7 mouse cellular contexts compared by ENCODE assay signal in the genomic region with DNA sequence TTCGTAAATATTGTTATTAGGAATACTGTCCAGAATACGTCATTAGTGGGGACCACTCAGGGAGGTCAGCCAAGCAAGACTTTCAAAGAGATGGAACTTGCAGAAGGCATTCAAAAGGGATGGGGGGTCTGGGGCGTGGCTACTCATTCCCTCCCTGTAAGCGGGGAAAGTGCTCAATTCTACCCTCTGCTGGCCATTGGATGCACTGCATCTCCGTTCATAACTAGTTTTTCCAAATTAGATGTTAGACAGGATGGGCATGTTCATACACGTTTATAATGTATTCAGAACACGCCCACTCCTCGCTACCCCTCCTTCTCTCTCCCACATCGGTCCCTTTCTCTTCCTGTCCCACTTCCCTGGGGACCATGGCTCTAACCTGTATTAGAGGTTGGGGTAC. TPM values are rescaled to one million over a fixed set of nuclear protein-coding genes. Genes with fewer than 3 reads are reported as not detected.
DNase-seq lines count a peak whose midpoint lies in the region; ATAC-seq and TF ChIP-seq lines count a peak whose summit lies in the region.

No protein-coding gene starts in this region.

- TF ChIP-seq CTCF in gastrocnemius, adult 2 months (IDR thresholded peaks at IDR 0.05), result peak; percentile 91

- DNase-seq in adipocyte (ENCODE audit: low spot score), result peak; percentile 42
- peak; percentile 59 to 86 for DNase-seq in cerebellum, postnatal 4 days (ENCODE audit: low spot score in 2 of 2)
- DNase-seq in gastrocnemius, adult 2 months, result peak; percentile 70
- DNase-seq in hindlimb bud, embryonic 11.5 days (ENCODE audit: extremely low spot score, low read depth, low spot score), result peak; percentile 71
- peak; percentile 84 to 88 for DNase-seq in left cerebral cortex, postnatal 14 days (ENCODE audit: low spot score in 2 of 2)
- DNase-seq in right cerebral cortex, postnatal 10 days (ENCODE audit: low spot score in 2 of 2), result peak; percentile 86 to 87

- peak overlapping the region; percentile 35 for H3K4me3 ChIP-seq in gastrocnemius, adult 2 months

- peak overlapping the region; percentile 51 for H3K27ac ChIP-seq in gastrocnemius, adult 2 months

- ATAC-seq in megakaryocyte progenitor cell, adult 5-6 weeks (replicated peaks; ENCODE audit: poor library complexity), result peak; percentile 66

- intact Hi-C loops in gastrocnemius, adult 2 months (cut with DNase I), result loop anchor here (1.0 to 10.0 kb wide), 3 partner anchors 101 to 343 kb away; partner anchors contain the start of gene Tmem82
- intact Hi-C loops in left cerebral cortex, postnatal 14 days (cut with DNase I), result loop anchor here (1.0 to 5.0 kb wide), 2 partner anchors 86 to 101 kb away; partner anchors contain the start of gene Efhd2

RNA-seq across cellular contexts. Expression of gene Fhad1, which starts 56.7 kb away (rescaled TPM):
- not detected for total RNA-seq in gastrocnemius, adult 2 months (2021)
- total RNA-seq in left cerebral cortex, postnatal 14 days (2021), result 1 to 10 TPM; 2.7 to 2.9 TPM
- total RNA-seq in megakaryocyte progenitor cell, adult 5-6 weeks (2015), result 0.20 TPM in 1 of 2 replicates, not detected in the other
- total RNA-seq in megakaryocyte progenitor cell, adult 5-6 weeks (2017), result 1.2 TPM in 1 of 2 replicates, not detected in the other

Comparison
In these comparisons a context has a peak if more than half of its experiments do, and no peak if none do; other contexts are left out.
1. Peak in every context shown above with its lines: DNase-seq, ATAC-seq, H3K4me3 ChIP-seq and H3K27ac ChIP-seq.